11 mouse cellular contexts compared by ENCODE assay signal in genomic region chr3:154570029-154570575, GRCm38 (mm10). TPM values are rescaled to one million over a fixed set of nuclear protein-coding genes. Genes with fewer than 3 reads are reported as not detected.
DNase-seq lines count a peak whose midpoint lies in the region; ATAC-seq lines count a peak whose summit lies in the region.
"Had no signal": no experiment of that assay in that cellular context is flagged by ENCODE, and none has a peak within 500 bp of the region (broad histone marks: within the 10 kb centered on the region; RNA-seq: fewer than 3 reads in every experiment).

No protein-coding gene starts in this region.

- H3K9me3 ChIP-seq in neural tube, embryonic 13.5 days = no peaks in the 10 kb centered on the region

- H3K9ac ChIP-seq in neural tube, embryonic 13.5 days = no peak overlapping the region
- H3K9ac ChIP-seq: liver, postnatal 0 days had no signal

- peak; percentile 28 to 32 for DNase-seq in cerebellum, postnatal 14 days
- peak; percentile 3 to 12 for DNase-seq in layer of hippocampus, postnatal 14 days (ENCODE audit: low spot score in 2 of 2)
- no peak for DNase-seq in layer of hippocampus, adult 11-12 months (ENCODE audit: low spot score)
- DNase-seq in heart, postnatal 10 days = peak; percentile 25 to 34
- DNase-seq in adrenal gland, postnatal 4 days (ENCODE audit: low spot score in 2 of 2) = no peak
- no peak for DNase-seq in layer of hippocampus, postnatal 25 days (ENCODE audit: extremely low spot score in 1 of 2, low spot score in 1 of 2)
- DNase-seq: kidney, postnatal 36 days; left cerebral cortex, postnatal 4 days; liver, postnatal 0 days had no signal

- H3K4me2 ChIP-seq in neural tube, embryonic 13.5 days = peak overlapping the region; percentile 53

- no peaks in the 10 kb centered on the region for H3K27me3 ChIP-seq in neural tube, embryonic 13.5 days

- no peak overlapping the region for H3K27ac ChIP-seq in neural tube, embryonic 13.5 days (replicated peaks)

- WGBS in neural tube, embryonic 13.5 days = 16% methylated on average over 14 of the region's 14 CpGs

- no peaks in the 10 kb centered on the region for H3K36me3 ChIP-seq in neural tube, embryonic 13.5 days

- no peak for ATAC-seq in cerebellum, adult (ENCODE audit: insufficient number of reproducible peaks, low FRiP score, low TSS enrichment)
- ATAC-seq in neural tube, embryonic 13.5 days (ENCODE audit: low read depth) = no peak
- ATAC-seq: liver, postnatal 0 days had no signal

- peaks cover 17% of the 10 kb centered on the region for H3K4me1 ChIP-seq in neural tube, embryonic 13.5 days (replicated peaks)

- intact Hi-C loops in heart, postnatal 10 days (cut with DNase I) = loop anchor here (5.0 to 10.0 kb wide), 2 partner anchors 238 to 605 kb away; partner anchors contain the start of gene Lhx8

- no peak overlapping the region for H3K4me3 ChIP-seq in neural tube, embryonic 13.5 days

RNA-seq across cellular contexts. Expression of gene Cryz, which starts 26.4 kb away (rescaled TPM):
- 10 to 100 TPM; 14.6 to 20.2 TPM for total RNA-seq in layer of hippocampus, postnatal 14 days (2021)
- total RNA-seq in heart, postnatal 10 days (2021) = 10 to 100 TPM; 19.5 to 21.8 TPM
- polyA plus RNA-seq in neural tube, embryonic 13.5 days (2015; fragmentation: Nextera tagmentation; extraction: Ambion mirVana) = 9.7 and 11.3 TPM in 2 replicates
- 10 to 100 TPM; 27.8 to 37.1 TPM for total RNA-seq in adrenal gland, postnatal 4 days (2021)
- total RNA-seq in layer of hippocampus, postnatal 25 days (2021) = 10 to 100 TPM; 16.8 to 21.7 TPM

RNA-seq across cellular contexts. Expression of gene Tyw3, which starts 26.8 kb away (rescaled TPM):
- total RNA-seq in layer of hippocampus, postnatal 14 days (2021) = 10 to 100 TPM; 11.1 to 12.8 TPM
- total RNA-seq in heart, postnatal 10 days (2021) = 1 to 10 TPM; 4.8 to 4.9 TPM
- polyA plus RNA-seq in neural tube, embryonic 13.5 days (2015; fragmentation: Nextera tagmentation; extraction: Ambion mirVana) = 8.6 and 14.6 TPM in 2 replicates
- 1 to 10 TPM; 6.5 to 7.6 TPM for total RNA-seq in adrenal gland, postnatal 4 days (2021)
- 10 to 100 TPM; 12.8 to 14.3 TPM for total RNA-seq in layer of hippocampus, postnatal 25 days (2021)

Comparison
In these comparisons a context has a peak if more than half of its experiments do, and no peak if none do; other contexts are left out.
1. DNase-seq: peak in cerebellum, postnatal 14 days (2 of 2), layer of hippocampus, postnatal 14 days (2 of 2) and heart, postnatal 10 days (2 of 2); none in layer of hippocampus, adult 11-12 months (single experiment), adrenal gland, postnatal 4 days (0 of 2) and layer of hippocampus, postnatal 25 days (0 of 2).